ENCODE assay signal across 8 mouse cellular contexts in the genomic region with DNA sequence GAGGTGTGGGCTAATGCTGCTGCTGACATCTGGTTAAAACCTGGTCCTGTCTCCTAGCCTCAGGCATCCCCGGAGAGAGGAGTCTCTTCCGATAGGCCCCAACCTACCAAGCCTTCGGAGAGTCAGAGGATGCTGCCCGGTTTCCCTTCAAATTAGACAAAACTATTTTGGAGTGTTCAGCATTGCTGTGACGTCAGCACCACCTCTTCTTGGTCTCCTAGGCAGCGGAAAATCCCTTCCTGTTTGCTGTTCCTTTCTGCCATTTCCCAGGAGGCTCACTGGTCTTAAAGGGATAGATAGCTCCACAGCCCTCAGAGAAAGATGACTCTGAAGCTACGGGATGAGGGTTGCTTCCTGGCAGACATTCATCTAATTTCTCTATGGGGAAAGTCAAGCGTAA. TPM values are rescaled to one million over a fixed set of nuclear protein-coding genes. Genes with fewer than 3 reads are reported as not detected.
DNase-seq lines count a peak whose midpoint lies in the region.
"Had no signal": no experiment of that assay in that cellular context is flagged by ENCODE, and none has a peak within 500 bp of the region (broad histone marks: within the 10 kb centered on the region; RNA-seq: fewer than 3 reads in every experiment).

No protein-coding gene starts in this region.

- no peak overlapping the region for H3K4me3 ChIP-seq in brown adipose tissue, adult 24 weeks (ENCODE audit: insufficient read depth, low read depth, low read length)

- no peaks in the 10 kb centered on the region for H3K4me1 ChIP-seq in brown adipose tissue, adult 24 weeks (ENCODE audit: control insufficient read depth, insufficient read depth, insufficient read length, low read length)

- intact Hi-C loops in left cerebral cortex, postnatal 10 days (cut with DNase I) = no loop called here

- peak; percentile 32 for DNase-seq in kidney, adult 9 months
- no peak for DNase-seq in kidney, adult 8-10 months
- DNase-seq in 3T3-L1 (ENCODE audit: low read depth, low spot score) = peak; percentile 31
- peak; percentile 56 to 66 for DNase-seq in left cerebral cortex, postnatal 10 days (ENCODE audit: extremely low spot score in 1 of 2, low spot score in 2 of 2)
- DNase-seq in ovary, adult 18-20 months (ENCODE audit: low spot score) = no peak
- no peak for DNase-seq in adrenal gland, postnatal 36 days
- DNase-seq: thymus, adult 2 months had no signal

- H3K27ac ChIP-seq in brown adipose tissue, adult 24 weeks (replicated peaks; ENCODE audit: low read depth, low read length) = 0 out of 2 replicates have a peak overlapping the region, but pooled peaks have one; percentile 29

RNA-seq across cellular contexts. Expression of gene Bod1, which starts 31.5 kb away (rescaled TPM):
- 39.1 and 45.5 TPM in 2 replicates for polyA plus RNA-seq in brown adipose tissue, adult 24 weeks (2012; ENCODE audit: insufficient read depth, insufficient read length, missing spikeins)
- 10 to 100 TPM; 91.6 to 92.2 TPM for total RNA-seq in left cerebral cortex, postnatal 10 days (2021)
- total RNA-seq in adrenal gland, postnatal 36 days (2021) = 10 to 100 TPM; 64.4 to 73.4 TPM

Comparison
In these comparisons a context has a peak if more than half of its experiments do, and no peak if none do; other contexts are left out.
1. DNase-seq: peak in kidney, adult 9 months (single experiment), 3T3-L1 (single experiment) and left cerebral cortex, postnatal 10 days (2 of 2); none in kidney, adult 8-10 months (0 of 2), ovary, adult 18-20 months (single experiment) and adrenal gland, postnatal 36 days (0 of 2).